ENCODE assay signal across 21 mouse cellular contexts in genomic region chr5:65875269-65875668, GRCm38 (mm10). TPM values are rescaled to one million over a fixed set of nuclear protein-coding genes. Genes with fewer than 3 reads are reported as not detected.
"Had no signal": no experiment of that assay in that cellular context is flagged by ENCODE, and none has a peak within 500 bp of the region (broad histone marks: within the 10 kb centered on the region; RNA-seq: fewer than 3 reads in every experiment).

No protein-coding gene starts in this region.

- DNase-seq: liver, embryonic 13.5 days; liver, postnatal 0 days; lung, adult 2 months; lung, postnatal 14 days; lung, postnatal 36 days; retina, postnatal 1 day; right cerebral cortex, adult 18-20 months; thymus, adult 2 months; thymus, postnatal 36 days had no signal

RNA-seq across cellular contexts. Expression of gene Chrna9, which starts 59.5 kb away (rescaled TPM):
- polyA plus RNA-seq: liver, embryonic 13.5 days; liver, embryonic 15.5 days; liver, postnatal 0 days; lung, postnatal 0 days; macrophage; midbrain, embryonic 11.5 days; midbrain, embryonic 13.5 days; midbrain, embryonic 15.5 days; midbrain, postnatal 0 days; neural tube, embryonic 13.5 days; neural tube, embryonic 15.5 days; stomach, embryonic 15.5 days; stomach, postnatal 0 days; urinary bladder, adult 2 months had no signal
